Mouse (Mus musculus): ENCODE measurements around the gene Ncam2.

DNA sequence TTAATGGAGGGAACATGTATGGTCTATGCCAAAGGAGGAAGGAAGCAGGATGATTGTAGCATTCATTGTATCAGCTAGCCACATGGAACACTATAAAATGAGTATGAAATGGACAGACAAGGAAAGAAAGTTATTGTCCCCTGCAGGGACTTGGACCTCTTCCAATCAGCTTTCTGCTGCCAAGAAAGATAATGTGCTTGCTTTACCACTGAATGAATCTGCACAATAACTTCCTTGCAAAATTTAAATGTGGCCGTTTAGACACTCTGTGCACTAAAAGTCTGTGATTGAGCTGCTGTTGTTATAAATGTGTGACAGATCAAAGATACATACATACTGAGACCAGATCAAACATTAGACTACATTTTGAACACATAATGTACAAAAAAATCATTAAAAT is 451.1 kb downstream of the Ncam2 start:
- no peak for TF ChIP-seq POLR2A (IDR thresholded peaks at IDR 0.05; ENCODE audit: borderline replicate concordance, extremely low read depth, low read depth, low read length)
- no peak for TF ChIP-seq CTCF (IDR thresholded peaks at IDR 0.05; ENCODE audit: insufficient read depth, low read length)
